Mouse (Mus musculus): ENCODE data around the gene Igfbp2. TPM values are rescaled to one million over a fixed set of nuclear protein-coding genes. Genes with fewer than 3 reads are reported as not detected.

The Igfbp2 gene
- 44.0 and 50.5 TPM in 2 replicates for polyA plus RNA-seq (2014; fragmentation: Nextera tagmentation; extraction: Ambion mirVana)

- ATAC-seq (replicated peaks; ENCODE audit: low FRiP score) (no peak), DNase-seq (ENCODE audit: low spot score) (peak; percentile 49)
- Histone ChIP-seq H3K4me3 (ENCODE audit: low read depth, low read length) (peak within 1 kb of the TSS; percentile 56), H3K9me3 (ENCODE audit: control insufficient read depth, low read length) (no peaks in the 10 kb centered on the region), H3K27me3 (replicated peaks; ENCODE audit: control insufficient read depth, insufficient read depth, low read length) (peaks cover 49% of the 10 kb centered on the region), H3K36me3 (ENCODE audit: control insufficient read depth, insufficient read depth, low read length) (no peaks in the 10 kb centered on the region), H3K9ac (ENCODE audit: low read depth, low read length) (peak within 1 kb of the TSS; percentile 56), H3K4me1 (replicated peaks; ENCODE audit: control insufficient read depth, insufficient read depth, low read length) (peaks cover 5% of the 10 kb centered on the region; the same call in 1 of the 2 replicates), H3K4me2 (peak within 1 kb of the TSS; percentile 86), H3K27ac (ENCODE audit: low read depth, low read length) (no peak within 1 kb of the TSS)
- 4% methylated on average over 51 of the region's 58 CpGs for WGBS
These were observed at the start of gene Igfbp2 for GRCm38 (mm10) chr1:72823751-72824706. Gene Igfbp2 (plus strand): TSS chr1:72824503.

DNA sequence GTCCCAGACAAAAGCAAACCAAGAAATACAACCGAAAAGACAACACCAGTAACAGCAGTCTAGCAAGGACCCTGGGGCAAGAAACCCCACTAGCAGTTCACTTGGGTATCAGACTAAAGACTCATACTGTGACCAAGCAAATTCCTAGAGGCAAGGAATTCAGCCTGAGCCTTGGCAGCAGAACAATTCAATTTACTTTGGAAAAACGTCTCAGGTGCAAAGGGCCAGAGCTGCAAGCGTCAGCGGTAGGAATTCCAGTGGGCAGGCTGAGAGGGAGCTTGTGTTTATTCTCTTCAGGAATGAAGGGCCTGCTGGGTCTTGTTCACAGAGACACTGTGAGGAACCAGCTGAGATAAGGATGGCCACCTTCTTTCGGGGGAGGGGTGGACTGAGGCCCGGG is 45.5 kb upstream of the Igfbp2 start:
- no peak overlapping the region for H3K9ac ChIP-seq (ENCODE audit: low read depth, low read length)
- no peaks in the 10 kb centered on the region for H3K27me3 ChIP-seq (replicated peaks; ENCODE audit: control insufficient read depth, insufficient read depth, low read length)
- no peak overlapping the region for H3K4me2 ChIP-seq
- no peak overlapping the region for H3K4me3 ChIP-seq (ENCODE audit: low read depth, low read length)
- H3K27ac ChIP-seq (ENCODE audit: low read depth, low read length), result no peak overlapping the region
- 28% methylated on average over 6 of the region's 6 CpGs for WGBS
- H3K9me3 ChIP-seq (ENCODE audit: control insufficient read depth, low read length), result no peaks in the 10 kb centered on the region
- peaks cover 5% of the 10 kb centered on the region for H3K4me1 ChIP-seq (replicated peaks; ENCODE audit: control insufficient read depth, insufficient read depth, low read length)
- ATAC-seq (replicated peaks; ENCODE audit: low FRiP score) (no peak), DNase-seq (ENCODE audit: low spot score) (no peak)
- no peaks in the 10 kb centered on the region for H3K36me3 ChIP-seq (ENCODE audit: control insufficient read depth, insufficient read depth, low read length)

GRCm38 (mm10) chr1:72780720-72781119 is 43.6 kb upstream of the Igfbp2 start:
- WGBS, result 56% methylated on average over 7 of the region's 7 CpGs
- ATAC-seq (replicated peaks; ENCODE audit: low FRiP score) (no peak), DNase-seq (ENCODE audit: low spot score) (no peak)
- Histone ChIP-seq H3K36me3 (ENCODE audit: control insufficient read depth, insufficient read depth, low read length) (no peaks in the 10 kb centered on the region), H3K4me2 (no peak overlapping the region), H3K4me3 (ENCODE audit: low read depth, low read length) (no peak overlapping the region), H3K9me3 (ENCODE audit: control insufficient read depth, low read length) (no peaks in the 10 kb centered on the region), H3K9ac (ENCODE audit: low read depth, low read length) (no peak overlapping the region), H3K4me1 (replicated peaks; ENCODE audit: control insufficient read depth, insufficient read depth, low read length) (peaks cover 5% of the 10 kb centered on the region), H3K27ac (ENCODE audit: low read depth, low read length) (no peak overlapping the region), H3K27me3 (replicated peaks; ENCODE audit: control insufficient read depth, insufficient read depth, low read length) (no peaks in the 10 kb centered on the region)

- Histone ChIP-seq H3K4me1 (replicated peaks; ENCODE audit: control insufficient read depth, insufficient read depth, low read length) (peaks cover 5% of the 10 kb centered on the region), H3K9me3 (ENCODE audit: control insufficient read depth, low read length) (no peaks in the 10 kb centered on the region), H3K27me3 (replicated peaks; ENCODE audit: control insufficient read depth, insufficient read depth, low read length) (no peaks in the 10 kb centered on the region), H3K27ac (ENCODE audit: low read depth, low read length) (no peak overlapping the region), H3K4me3 (ENCODE audit: low read depth, low read length) (no peak overlapping the region), H3K4me2 (no peak overlapping the region), H3K9ac (ENCODE audit: low read depth, low read length) (no peak overlapping the region), H3K36me3 (ENCODE audit: control insufficient read depth, insufficient read depth, low read length) (no peaks in the 10 kb centered on the region)
- ATAC-seq (replicated peaks; ENCODE audit: low FRiP score), result no peak
- WGBS, result 33% methylated on average over 2 of the region's 2 CpGs
- DNase-seq (ENCODE audit: low spot score), result no peak
These were observed 41.0 kb upstream of the Igfbp2 start for GRCm38 (mm10) chr1:72783341-72783740.

DNA sequence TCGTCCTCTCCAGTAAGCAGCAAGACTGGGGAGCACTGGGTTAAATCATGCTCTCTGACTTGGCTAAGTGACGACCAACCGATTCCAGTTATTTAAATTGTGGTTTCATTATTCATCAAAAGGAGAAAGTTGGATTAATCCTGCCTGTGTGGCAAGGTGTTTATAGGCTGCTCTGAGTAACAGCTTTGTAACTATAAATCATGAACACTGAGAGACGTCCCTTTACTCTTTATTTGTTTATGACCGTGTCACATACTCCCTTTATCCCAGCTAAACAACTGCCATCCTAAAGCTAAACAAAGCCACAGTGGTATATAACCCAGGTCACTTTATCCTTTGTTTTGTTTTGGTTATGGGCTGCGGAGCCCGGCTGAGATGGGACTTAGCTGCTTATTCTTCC is 40.3 kb upstream of the Igfbp2 start:
- no peak overlapping the region for H3K4me3 ChIP-seq (ENCODE audit: low read depth, low read length)
- ATAC-seq (replicated peaks; ENCODE audit: low FRiP score) (no peak), DNase-seq (ENCODE audit: low spot score) (no peak)
- WGBS, result 45% methylated on average over 7 of the region's 7 CpGs
- no peak overlapping the region for H3K27ac ChIP-seq (ENCODE audit: low read depth, low read length)
- no peak overlapping the region for H3K9ac ChIP-seq (ENCODE audit: low read depth, low read length)
- H3K4me2 ChIP-seq, result no peak overlapping the region
- H3K27me3 ChIP-seq (replicated peaks; ENCODE audit: control insufficient read depth, insufficient read depth, low read length), result no peaks in the 10 kb centered on the region
- H3K9me3 ChIP-seq (ENCODE audit: control insufficient read depth, low read length), result no peaks in the 10 kb centered on the region
- peaks cover 5% of the 10 kb centered on the region for H3K4me1 ChIP-seq (replicated peaks; ENCODE audit: control insufficient read depth, insufficient read depth, low read length)
- H3K36me3 ChIP-seq (ENCODE audit: control insufficient read depth, insufficient read depth, low read length), result no peaks in the 10 kb centered on the region

DNA sequence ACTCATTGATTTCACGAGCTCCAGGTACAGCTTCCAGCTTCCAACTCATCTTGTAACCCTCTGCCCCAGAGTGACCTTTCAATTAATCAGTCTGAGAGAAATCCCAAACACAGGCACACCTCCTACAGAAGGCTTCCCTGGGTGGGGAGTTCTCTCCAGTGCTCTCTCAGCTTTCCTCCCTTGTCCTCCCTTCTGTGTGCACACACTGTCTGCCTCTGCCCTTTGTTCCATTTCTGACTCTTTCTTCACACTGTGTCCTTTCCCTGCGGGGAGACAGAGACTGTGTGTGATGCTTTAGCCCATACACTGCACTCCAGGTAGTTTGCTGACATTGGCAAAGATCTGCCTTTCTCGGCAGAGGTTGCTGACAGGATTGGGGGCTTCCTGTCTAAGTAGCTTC is 33.6 kb upstream of the Igfbp2 start:
- Histone ChIP-seq H3K27ac (ENCODE audit: low read depth, low read length) (no peak overlapping the region), H3K9ac (ENCODE audit: low read depth, low read length) (no peak overlapping the region), H3K9me3 (ENCODE audit: control insufficient read depth, low read length) (no peaks in the 10 kb centered on the region), H3K4me1 (replicated peaks; ENCODE audit: control insufficient read depth, insufficient read depth, low read length) (no peaks in the 10 kb centered on the region), H3K36me3 (ENCODE audit: control insufficient read depth, insufficient read depth, low read length) (no peaks in the 10 kb centered on the region), H3K4me3 (ENCODE audit: low read depth, low read length) (no peak overlapping the region), H3K27me3 (replicated peaks; ENCODE audit: control insufficient read depth, insufficient read depth, low read length) (no peaks in the 10 kb centered on the region), H3K4me2 (no peak overlapping the region)
- no peak for DNase-seq (ENCODE audit: low spot score)
- WGBS, result 54% methylated on average over 3 of the region's 3 CpGs
- ATAC-seq (replicated peaks; ENCODE audit: low FRiP score), result no peak

- Histone ChIP-seq H3K36me3 (ENCODE audit: control insufficient read depth, insufficient read depth, low read length) (no peaks in the 10 kb centered on the region), H3K9ac (ENCODE audit: low read depth, low read length) (no peak overlapping the region), H3K4me2 (no peak overlapping the region), H3K4me3 (ENCODE audit: low read depth, low read length) (no peak overlapping the region), H3K4me1 (replicated peaks; ENCODE audit: control insufficient read depth, insufficient read depth, low read length) (no peaks in the 10 kb centered on the region), H3K27me3 (replicated peaks; ENCODE audit: control insufficient read depth, insufficient read depth, low read length) (no peaks in the 10 kb centered on the region), H3K27ac (ENCODE audit: low read depth, low read length) (no peak overlapping the region), H3K9me3 (ENCODE audit: control insufficient read depth, low read length) (no peaks in the 10 kb centered on the region)
- ATAC-seq (replicated peaks; ENCODE audit: low FRiP score) (no peak), DNase-seq (ENCODE audit: low spot score) (no peak)
These were observed 32.6 kb upstream of the Igfbp2 start for GRCm38 (mm10) chr1:72791743-72792142.

DNA sequence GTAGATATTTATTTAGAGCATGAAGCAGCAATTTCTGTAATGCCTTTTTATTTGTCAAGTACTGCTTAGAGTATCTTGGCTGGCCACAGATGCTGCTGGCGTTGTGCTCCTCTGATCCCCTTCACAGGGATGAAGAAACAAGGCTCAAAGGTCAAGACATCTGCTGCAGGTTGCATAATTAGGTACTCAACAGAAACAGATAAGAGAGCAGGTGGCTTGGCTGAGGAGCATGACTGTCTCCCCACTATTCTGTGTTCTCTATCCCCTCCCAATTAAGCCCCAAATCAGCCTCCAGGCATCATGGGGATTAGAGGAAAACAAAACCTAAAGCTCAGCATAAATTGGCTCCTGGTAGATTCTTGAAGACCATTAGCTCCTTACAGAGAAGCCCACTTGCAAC is 32.0 kb upstream of the Igfbp2 start:
- ATAC-seq (replicated peaks; ENCODE audit: low FRiP score), result no peak
- Histone ChIP-seq H3K4me2 (no peak overlapping the region), H3K36me3 (ENCODE audit: control insufficient read depth, insufficient read depth, low read length) (no peaks in the 10 kb centered on the region), H3K27ac (ENCODE audit: low read depth, low read length) (no peak overlapping the region), H3K9ac (ENCODE audit: low read depth, low read length) (no peak overlapping the region), H3K4me1 (replicated peaks; ENCODE audit: control insufficient read depth, insufficient read depth, low read length) (no peaks in the 10 kb centered on the region), H3K9me3 (ENCODE audit: control insufficient read depth, low read length) (no peaks in the 10 kb centered on the region), H3K4me3 (ENCODE audit: low read depth, low read length) (no peak overlapping the region), H3K27me3 (replicated peaks; ENCODE audit: control insufficient read depth, insufficient read depth, low read length) (no peaks in the 10 kb centered on the region)
- DNase-seq (ENCODE audit: low spot score), result no peak
- WGBS, result 37% methylated on average over 1 of the region's 1 CpGs

DNA sequence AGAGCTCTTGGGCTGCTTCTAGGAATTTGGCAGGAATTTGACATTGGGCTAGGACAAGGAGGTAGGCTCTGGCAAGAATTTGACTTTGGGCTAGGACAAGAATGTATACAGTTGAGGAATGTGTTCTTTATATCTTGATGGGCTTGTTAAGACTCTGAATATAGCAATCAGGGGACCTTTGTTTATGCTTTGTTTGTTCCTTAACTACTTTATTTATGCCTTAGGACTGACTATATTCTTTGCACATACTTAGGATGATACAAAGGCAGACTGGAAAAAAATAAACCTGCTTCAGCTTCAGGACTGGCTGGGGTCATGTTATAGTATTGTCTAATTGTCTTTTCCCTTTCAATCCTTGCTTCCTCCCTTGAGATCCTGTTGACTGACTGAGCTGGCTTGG is 31.1 kb upstream of the Igfbp2 start:
- H3K9me3 ChIP-seq (ENCODE audit: control insufficient read depth, low read length), result no peaks in the 10 kb centered on the region
- H3K9ac ChIP-seq (ENCODE audit: low read depth, low read length), result no peak overlapping the region
- H3K27ac ChIP-seq (ENCODE audit: low read depth, low read length), result no peak overlapping the region
- no peak overlapping the region for H3K4me3 ChIP-seq (ENCODE audit: low read depth, low read length)
- no peaks in the 10 kb centered on the region for H3K27me3 ChIP-seq (replicated peaks; ENCODE audit: control insufficient read depth, insufficient read depth, low read length)
- no peaks in the 10 kb centered on the region for H3K36me3 ChIP-seq (ENCODE audit: control insufficient read depth, insufficient read depth, low read length)
- H3K4me2 ChIP-seq, result no peak overlapping the region
- DNase-seq (ENCODE audit: low spot score), result no peak
- no peak for ATAC-seq (replicated peaks; ENCODE audit: low FRiP score)
- no peaks in the 10 kb centered on the region for H3K4me1 ChIP-seq (replicated peaks; ENCODE audit: control insufficient read depth, insufficient read depth, low read length)
